Mouse (Mus musculus) frontal cortex, adult (tissue): ENCODE measurements around the gene Wwp2.

Source experiments
- ATAC-seq: cut with Nextera tagmentation; 2 replicates; pipeline ENCODE4 v1.9.2; 2017; ENCODE audit warnings: mild to moderate bottlenecking, moderate library complexity, mixed read lengths; ENCODE audit not compliant: low TSS enrichment

Gene Wwp2

GRCm38 (mm10) chr8:107435962-107436831 is at the start of gene Wwp2:
Gene Wwp2, plus strand, starts transcription at chr8:107436365.
- peak; percentile 85 for ATAC-seq

DNA sequence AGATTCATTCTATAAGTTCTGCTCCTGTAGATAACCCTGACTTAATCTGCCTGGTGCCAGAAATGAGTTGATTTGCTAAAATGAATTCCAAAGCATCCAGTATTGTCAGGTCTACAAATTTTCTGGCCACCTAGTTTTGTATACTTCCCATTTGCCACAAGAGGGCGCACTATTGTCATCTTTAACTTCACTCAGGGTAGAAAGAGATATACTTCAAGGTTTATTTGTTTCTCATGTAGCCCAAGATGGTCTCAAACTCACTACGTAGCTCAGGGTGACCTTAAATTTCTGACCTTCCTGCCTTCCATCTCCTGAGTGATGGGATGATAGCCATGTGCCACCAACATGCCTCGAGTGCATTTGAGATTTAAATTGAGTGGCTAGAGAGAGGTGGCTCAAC is 49.5 kb upstream of the Wwp2 start:
- ATAC-seq = peak; percentile 64

- ATAC-seq = no peak
These were observed 48.3 kb upstream of the Wwp2 start for GRCm38 (mm10) chr8:107387861-107388260.

- no peak for ATAC-seq
These were observed 46.6 kb upstream of the Wwp2 start for GRCm38 (mm10) chr8:107389557-107389956.

- ATAC-seq = no peak
These were observed 45.6 kb upstream of the Wwp2 start for GRCm38 (mm10) chr8:107390476-107391135.

- no peak for ATAC-seq
These were observed 45.0 kb upstream of the Wwp2 start for GRCm38 (mm10) chr8:107391136-107391516.

GRCm38 (mm10) chr8:107395397-107395796 is 40.8 kb upstream of the Wwp2 start:
- no peak for ATAC-seq

- ATAC-seq = no peak
These were observed 40.0 kb upstream of the Wwp2 start for GRCm38 (mm10) chr8:107396106-107396670.

GRCm38 (mm10) chr8:107397665-107398064 is 38.5 kb upstream of the Wwp2 start:
- ATAC-seq = no peak

GRCm38 (mm10) chr8:107399495-107399894 is 36.7 kb upstream of the Wwp2 start:
- no peak for ATAC-seq

- no peak for ATAC-seq
These were observed 34.3 kb upstream of the Wwp2 start for GRCm38 (mm10) chr8:107401866-107402265.

DNA sequence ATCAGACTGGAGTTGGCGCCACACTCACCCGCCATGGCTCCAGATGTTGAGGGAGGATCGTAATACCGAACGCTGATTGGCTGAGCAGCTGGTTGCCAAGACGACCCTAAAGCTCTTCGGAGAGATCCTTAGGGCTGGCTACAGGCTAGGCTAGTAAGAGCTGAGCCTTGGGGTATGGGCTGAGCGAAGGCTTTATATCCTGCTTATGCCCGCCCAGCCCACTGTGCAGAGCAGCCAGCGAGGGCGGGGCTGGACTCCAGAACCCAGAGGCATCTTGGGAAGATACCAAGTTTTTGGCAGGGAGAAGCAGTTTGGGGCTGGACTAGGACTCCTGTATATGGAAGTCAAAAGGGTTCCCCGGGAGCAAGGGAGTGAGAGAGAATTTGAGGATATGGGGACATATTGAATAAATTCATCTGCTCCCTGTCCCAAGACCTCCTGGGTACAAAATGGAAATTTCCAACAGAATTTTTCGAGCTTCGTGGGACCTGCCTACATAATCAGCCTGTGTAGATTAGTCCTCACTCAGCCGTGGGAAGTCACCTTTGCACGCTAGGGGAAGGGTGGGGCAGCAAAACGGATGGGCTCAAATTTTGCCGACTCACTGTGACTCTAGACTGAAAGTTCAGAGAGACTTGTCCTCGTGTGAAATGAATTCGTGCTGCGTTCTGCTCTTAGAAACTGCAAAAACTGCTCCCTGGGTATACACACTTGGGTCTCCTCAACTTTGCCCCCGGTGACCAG is 33.0 kb upstream of the Wwp2 start, which contains the start of gene Nqo1:
Nqo1 (minus strand) TSS at position 169 of the 744 bp plus-strand sequence.
- peak; percentile 93 for ATAC-seq

GRCm38 (mm10) chr8:107404057-107404456 is 32.1 kb upstream of the Wwp2 start:
- no peak for ATAC-seq

GRCm38 (mm10) chr8:107405935-107406334 is 30.2 kb upstream of the Wwp2 start:
- ATAC-seq = no peak

- peak; percentile 77 for ATAC-seq
These were observed 24.8 kb upstream of the Wwp2 start for GRCm38 (mm10) chr8:107411391-107411790.

- no peak for ATAC-seq
These were observed 23.6 kb upstream of the Wwp2 start for GRCm38 (mm10) chr8:107412552-107412951.

- ATAC-seq = no peak
These were observed 22.3 kb upstream of the Wwp2 start for GRCm38 (mm10) chr8:107413881-107414280.

- ATAC-seq = no peak
These were observed 19.2 kb upstream of the Wwp2 start for GRCm38 (mm10) chr8:107417001-107417400.

- ATAC-seq = no peak; the same call in 1 of the 2 replicates
These were observed 12.0 kb upstream of the Wwp2 start for GRCm38 (mm10) chr8:107424176-107424575.

DNA sequence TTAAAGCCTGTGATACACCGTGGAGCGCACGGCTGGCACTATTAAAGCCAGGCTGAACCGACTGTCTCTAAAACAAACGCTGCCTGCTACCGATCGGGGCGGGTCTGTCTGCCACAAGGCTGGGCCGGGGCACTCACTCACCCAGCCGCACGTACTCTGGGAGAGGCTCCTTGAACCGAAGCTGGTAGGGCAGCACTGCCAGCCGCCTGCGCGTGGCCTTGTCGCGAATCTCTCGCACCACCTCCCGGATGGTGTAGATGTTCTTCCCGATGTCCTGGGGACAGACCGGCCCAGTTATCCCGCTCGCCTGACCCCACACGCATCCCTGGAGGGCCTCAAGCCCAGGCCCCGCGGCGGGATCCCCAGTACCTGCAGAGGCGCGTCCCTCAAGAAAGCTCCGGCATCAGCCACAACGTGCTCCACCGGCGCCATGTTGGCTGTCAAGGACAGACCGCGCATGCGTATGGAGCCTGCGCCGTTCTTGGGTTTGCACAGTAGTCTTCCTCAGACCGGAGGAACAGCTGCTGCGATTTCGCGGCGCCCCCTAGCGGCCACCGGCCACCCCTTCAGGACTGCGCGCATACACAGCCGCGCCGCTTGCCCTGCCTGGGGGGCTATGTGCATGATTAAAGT is 11.5 kb upstream of the Wwp2 start, which contains the start of gene Nob1:
Nob1 (minus strand) TSS at position 455 of the 633 bp plus-strand sequence.
- peak; percentile 100 for ATAC-seq

GRCm38 (mm10) chr8:107425230-107425597 is 11.0 kb upstream of the Wwp2 start:
- ATAC-seq = no peak
